Mouse (Mus musculus) right cerebral cortex, postnatal 4 days (tissue): ENCODE data around the gene Olfr871.
"Not testable (repeated sequence)": the region's sequence is repeated elsewhere in the genome, so short reads cannot be mapped to it uniquely, and the experiment has no call there.

Experiments used
- DNase-seq: peaks from one replicate; pipeline ENCODE4 v3.0.0-alpha.2; 2022

Gene Olfr871

GRCm38 (mm10) chr9:20211907-20212306 lies at the start of gene Olfr871:
Olfr871 (plus strand) TSS chr9:20212207.
- no peak for DNase-seq

DNA sequence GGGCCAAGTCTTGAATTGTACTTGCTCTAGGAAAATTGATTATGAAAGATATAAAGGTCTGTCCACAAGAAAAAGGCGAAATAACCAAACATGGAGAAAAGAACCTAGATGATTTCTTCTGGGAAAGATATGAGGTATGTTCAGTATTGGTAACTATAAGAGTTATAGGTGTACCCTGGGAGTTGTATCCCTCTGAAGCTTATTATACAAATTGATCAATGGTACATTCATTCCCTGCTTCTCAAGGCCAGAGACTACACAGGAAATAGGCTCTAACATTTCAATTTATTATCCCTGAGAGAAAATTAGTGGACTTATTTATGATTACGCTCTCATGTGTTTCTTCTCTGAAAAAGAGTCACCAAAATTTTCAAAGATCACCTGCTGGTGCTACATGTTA lies 38.0 kb upstream of the Olfr871 start, which contains the start of gene Olfr870:
Gene Olfr870, minus strand, starts transcription at position 101 of the 400 bp plus-strand sequence.
- no peak for DNase-seq

- no peak for DNase-seq
Observed at GRCm38 (mm10) chr9:20179463-20179862, 32.5 kb upstream of the Olfr871 start.

DNA sequence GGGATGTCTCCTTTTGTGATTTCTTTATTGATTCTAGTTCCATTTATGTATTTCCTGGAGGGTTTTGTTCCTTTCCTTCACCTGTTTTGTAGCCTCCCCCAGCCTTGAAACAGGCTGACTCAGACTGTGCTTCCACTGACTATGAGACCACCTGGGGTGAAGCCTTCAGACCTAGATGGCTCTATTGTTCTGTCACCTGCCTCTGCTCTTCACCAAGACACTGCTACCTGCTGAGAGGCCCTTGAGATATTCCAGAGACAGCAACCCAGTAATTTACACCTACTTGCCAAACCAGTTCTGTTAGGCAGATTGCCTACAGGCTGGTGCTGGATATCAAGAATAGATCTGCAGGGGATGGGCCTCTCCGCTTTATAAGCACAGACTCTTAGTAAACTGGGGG lies 9.9 kb upstream of the Olfr871 start:
- DNase-seq: no peak

DNA sequence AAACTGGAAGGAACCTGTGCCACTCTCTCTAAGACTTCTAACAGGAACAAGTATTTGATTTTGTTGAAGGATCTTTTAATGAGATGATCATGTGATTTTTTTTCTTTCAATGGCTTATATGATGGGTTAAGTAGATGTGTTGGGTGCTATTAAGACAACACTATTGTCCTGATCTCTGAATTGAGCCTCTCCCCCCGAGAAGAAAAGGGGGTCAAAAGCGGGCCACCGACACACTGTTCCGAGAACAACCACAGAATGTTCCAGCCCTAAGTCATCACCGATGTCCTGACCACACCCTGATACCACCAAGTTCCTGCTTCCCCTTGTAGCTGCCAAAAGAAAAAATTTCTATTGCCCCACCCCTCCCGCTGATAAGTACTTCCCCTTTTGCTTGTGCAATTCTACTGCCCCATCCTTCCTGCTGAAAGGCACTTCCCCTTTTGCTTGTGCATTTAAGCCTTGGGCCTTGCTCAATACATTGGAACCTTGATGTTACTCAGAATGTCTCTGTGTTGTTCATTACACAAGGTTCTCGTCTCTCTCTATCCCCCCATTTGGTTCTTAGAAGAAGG lies 8.5 kb upstream of the Olfr871 start:
- DNase-seq: not testable (repeated sequence)

DNA sequence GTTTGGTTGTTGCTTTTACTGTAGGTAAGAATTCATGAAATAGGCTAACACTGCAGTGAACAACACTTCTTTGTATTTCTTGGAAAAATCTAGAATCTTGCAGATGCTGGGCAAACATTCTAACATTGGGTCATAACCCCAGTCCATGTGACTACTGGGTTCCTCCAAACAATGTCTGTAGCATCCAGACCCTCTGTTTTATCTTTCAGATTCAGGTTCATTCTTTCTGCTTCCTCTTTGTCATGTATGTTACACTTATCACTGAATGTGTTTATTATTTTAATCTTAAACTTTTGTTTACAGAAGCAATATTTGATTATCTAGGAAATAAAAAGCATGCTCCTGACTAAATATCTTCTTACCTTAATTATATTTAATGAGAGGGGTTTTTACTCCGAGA lies 1.2 kb upstream of the Olfr871 start:
- DNase-seq: no peak

DNA sequence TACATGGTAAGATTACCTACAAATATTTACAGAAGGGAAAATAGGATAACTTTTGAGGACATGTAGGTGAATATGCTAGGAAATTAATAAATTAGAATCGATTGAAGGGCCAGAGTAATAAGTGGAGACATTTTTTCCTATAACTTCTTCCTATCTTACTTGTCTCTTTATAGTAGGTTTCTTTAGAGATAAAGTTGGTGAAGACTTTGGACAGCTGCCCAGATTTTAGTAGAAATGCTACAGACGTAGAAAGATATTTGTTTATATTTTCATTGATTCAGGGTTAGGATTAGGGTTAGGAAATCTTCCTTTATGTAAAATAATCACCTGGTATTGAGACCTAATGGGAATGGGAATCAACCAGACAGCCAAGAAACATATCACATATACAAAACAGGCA lies 530 bp upstream of the Olfr871 start:
- DNase-seq: no peak

- no peak for DNase-seq
Observed at GRCm38 (mm10) chr9:20236819-20237218, 24.8 kb downstream of the Olfr871 start, which contains the start of gene Olfr872. Olfr872 (plus strand) TSS chr9:20237119.

- no peak for DNase-seq
Observed at GRCm38 (mm10) chr9:20237378-20237777, 25.4 kb downstream of the Olfr871 start.
